ENCODE assay signal across 9 mouse cellular contexts in the genomic region with DNA sequence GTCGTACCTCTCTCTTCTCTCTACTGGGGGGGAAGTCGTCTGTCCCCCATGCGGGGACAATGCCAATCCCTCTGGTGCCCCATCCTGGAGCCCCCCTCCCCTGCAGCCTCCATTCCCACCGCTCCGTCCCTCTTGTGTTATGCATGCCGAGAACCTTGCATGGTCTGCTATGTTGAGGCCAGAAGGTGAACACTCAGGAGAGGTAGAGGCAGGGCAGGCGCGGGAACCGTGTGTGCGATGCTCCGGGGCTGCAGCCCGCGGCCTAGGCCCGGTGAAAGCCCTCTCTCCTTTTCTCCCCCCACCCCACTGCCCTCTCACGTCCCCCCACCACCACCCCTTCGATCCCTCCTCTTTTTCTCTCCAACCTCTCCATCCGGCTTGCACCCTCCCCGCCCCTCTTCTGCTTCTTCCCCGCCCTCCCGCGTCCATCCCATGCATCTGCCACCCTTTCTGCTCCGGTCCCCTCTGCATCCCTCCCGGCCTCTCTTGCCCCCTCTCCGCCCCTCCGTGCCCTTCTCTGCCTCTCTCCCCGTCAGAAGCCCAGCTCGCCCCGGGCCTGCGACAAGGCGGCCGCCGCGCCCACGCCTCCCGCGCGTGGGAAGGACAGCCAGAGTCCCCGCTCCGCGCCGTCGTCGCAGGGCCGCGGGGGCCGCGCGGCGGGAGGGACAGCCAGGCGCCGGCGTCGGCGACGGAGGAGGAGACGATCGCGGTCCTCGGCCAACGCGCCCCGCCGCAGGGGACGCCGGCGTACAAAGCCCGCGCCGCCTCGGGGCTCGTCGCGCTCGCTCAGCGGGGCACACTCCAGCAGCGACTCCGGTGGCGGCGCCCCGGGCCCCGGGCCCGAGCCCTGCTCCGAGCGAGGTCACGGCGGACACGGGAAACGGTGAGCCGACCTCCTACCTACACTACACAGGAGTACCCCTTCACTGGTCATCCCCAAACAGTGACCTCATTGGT. TPM values are rescaled to one million over a fixed set of nuclear protein-coding genes. Genes with fewer than 3 reads are reported as not detected.
DNase-seq lines count a peak whose midpoint lies in the region; ATAC-seq and TF ChIP-seq lines count a peak whose summit lies in the region.
"Had no signal": no experiment of that assay in that cellular context is flagged by ENCODE, and none has a peak within 500 bp of the region (broad histone marks: within the 10 kb centered on the region; RNA-seq: fewer than 3 reads in every experiment).

No protein-coding gene starts in this region.

- intact Hi-C loops in heart, postnatal 25 days (cut with DNase I): no loop called here

- WGBS in heart, embryonic 12.5 days: 2% methylated on average over 70 of the region's 89 CpGs
- WGBS in embryonic facial prominence, embryonic 12.5 days: under 1% methylated on average over 86 of the region's 89 CpGs
- 1% methylated on average over 82 of the region's 89 CpGs for WGBS in intestine, embryonic 14.5 days
- WGBS in midbrain, embryonic 16.5 days: 1% methylated on average over 82 of the region's 89 CpGs

- H3K4me2 ChIP-seq in heart, embryonic 12.5 days: peak overlapping the region; percentile 89
- peak overlapping the region; percentile 92 for H3K4me2 ChIP-seq in embryonic facial prominence, embryonic 12.5 days (replicated peaks)
- peak overlapping the region; percentile 88 for H3K4me2 ChIP-seq in intestine, embryonic 14.5 days (ENCODE audit: low read length)
- peak overlapping the region; percentile 71 for H3K4me2 ChIP-seq in midbrain, embryonic 16.5 days (ENCODE audit: low read length)

- H3K36me3 ChIP-seq in heart, embryonic 12.5 days: no peaks in the 10 kb centered on the region
- no peaks in the 10 kb centered on the region for H3K36me3 ChIP-seq in E14TG2a.4 (ENCODE audit: insufficient read depth, low read length)
- no peaks in the 10 kb centered on the region for H3K36me3 ChIP-seq in embryonic facial prominence, embryonic 12.5 days
- no peaks in the 10 kb centered on the region for H3K36me3 ChIP-seq in intestine, embryonic 14.5 days (ENCODE audit: control insufficient read depth, insufficient read depth, low read length)
- peaks cover 6% of the 10 kb centered on the region; the same call in 1 of the 2 replicates for H3K36me3 ChIP-seq in midbrain, embryonic 16.5 days (ENCODE audit: control insufficient read depth, insufficient read depth, low read length)

- peaks cover 91% of the 10 kb centered on the region for H3K27me3 ChIP-seq in heart, embryonic 12.5 days (replicated peaks)
- peaks cover 86% of the 10 kb centered on the region for H3K27me3 ChIP-seq in E14TG2a.4 (ENCODE audit: insufficient read depth, low read length)
- H3K27me3 ChIP-seq in embryonic facial prominence, embryonic 12.5 days: peaks cover 77% of the 10 kb centered on the region
- H3K27me3 ChIP-seq in intestine, embryonic 14.5 days (replicated peaks; ENCODE audit: control insufficient read depth, insufficient read depth, low read length): peaks cover 75% of the 10 kb centered on the region
- no peaks in the 10 kb centered on the region for H3K27me3 ChIP-seq in midbrain, embryonic 16.5 days (ENCODE audit: control insufficient read depth, insufficient read depth, low read depth, low read length)

- DNase-seq in heart, postnatal 25 days (ENCODE audit: low spot score): no peak
- DNase-seq in intestine, embryonic 14.5 days (ENCODE audit: low spot score): no peak
- DNase-seq in urinary bladder, postnatal 10 days (ENCODE audit: low spot score): no peak
- no peak for DNase-seq in gastrocnemius, postnatal 4 days (ENCODE audit: low spot score in 2 of 2)

- peaks cover 20% of the 10 kb centered on the region for H3K4me1 ChIP-seq in heart, embryonic 12.5 days (replicated peaks)
- H3K4me1 ChIP-seq in E14TG2a.4 (replicated peaks; ENCODE audit: low read depth, low read length): peaks cover 24% of the 10 kb centered on the region
- peaks cover 15% of the 10 kb centered on the region for H3K4me1 ChIP-seq in embryonic facial prominence, embryonic 12.5 days
- H3K4me1 ChIP-seq in intestine, embryonic 14.5 days (replicated peaks; ENCODE audit: control insufficient read depth, insufficient read depth, low read length): 0 out of 2 replicates have a peak, but pooled peaks cover 8% of the 10 kb centered on the region
- peaks cover 10% of the 10 kb centered on the region; the same call in 1 of the 2 replicates for H3K4me1 ChIP-seq in midbrain, embryonic 16.5 days (ENCODE audit: control insufficient read depth, insufficient read depth, low read length)

- peak; percentile 58 for ATAC-seq in heart, embryonic 12.5 days (ENCODE audit: insufficient number of reproducible peaks, low FRiP score)
- no peak for ATAC-seq in embryonic facial prominence, embryonic 12.5 days (ENCODE audit: insufficient number of reproducible peaks, insufficient read depth, low FRiP score, low TSS enrichment)
- ATAC-seq in intestine, embryonic 14.5 days (replicated peaks; ENCODE audit: low FRiP score, low TSS enrichment, low read depth): 0 out of 2 replicates have a peak, but pooled peaks have one; percentile 37
- ATAC-seq in midbrain, embryonic 16.5 days: peak; percentile 39
- ATAC-seq: Patski had no signal

- peak overlapping the region; percentile 55 for H3K4me3 ChIP-seq in heart, embryonic 12.5 days
- H3K4me3 ChIP-seq in E14TG2a.4 (replicated peaks; ENCODE audit: low read length): peak overlapping the region; percentile 73
- peak overlapping the region; percentile 49 for H3K4me3 ChIP-seq in embryonic facial prominence, embryonic 12.5 days
- peak overlapping the region; percentile 44 for H3K4me3 ChIP-seq in intestine, embryonic 14.5 days (ENCODE audit: low read depth, low read length)
- H3K4me3 ChIP-seq in midbrain, embryonic 16.5 days (ENCODE audit: low read depth, low read length): peak overlapping the region; percentile 42

- H3K9me3 ChIP-seq in heart, embryonic 12.5 days (replicated peaks): no peaks in the 10 kb centered on the region
- peaks cover 10% of the 10 kb centered on the region for H3K9me3 ChIP-seq in E14TG2a.4 (ENCODE audit: low read length)
- no peaks in the 10 kb centered on the region for H3K9me3 ChIP-seq in embryonic facial prominence, embryonic 12.5 days
- H3K9me3 ChIP-seq in intestine, embryonic 14.5 days (ENCODE audit: control insufficient read depth, low read length): no peaks in the 10 kb centered on the region
- no peaks in the 10 kb centered on the region for H3K9me3 ChIP-seq in midbrain, embryonic 16.5 days (replicated peaks; ENCODE audit: control insufficient read depth, low read length, poor library complexity, severe bottlenecking)

- H3K9ac ChIP-seq in heart, embryonic 12.5 days: peak overlapping the region; percentile 69
- H3K9ac ChIP-seq in embryonic facial prominence, embryonic 12.5 days: peak overlapping the region; percentile 53
- peak overlapping the region; percentile 40 for H3K9ac ChIP-seq in intestine, embryonic 14.5 days (ENCODE audit: low read length)
- H3K9ac ChIP-seq in midbrain, embryonic 16.5 days (ENCODE audit: low read depth, low read length): peak overlapping the region; percentile 75

- H3K27ac ChIP-seq in heart, embryonic 12.5 days (ENCODE audit: poor library complexity, severe bottlenecking): no peak overlapping the region
- H3K27ac ChIP-seq in embryonic facial prominence, embryonic 12.5 days: no peak overlapping the region
- no peak overlapping the region for H3K27ac ChIP-seq in intestine, embryonic 14.5 days (ENCODE audit: low read depth)
- H3K27ac ChIP-seq in midbrain, embryonic 16.5 days (ENCODE audit: low read length): peak overlapping the region; percentile 66

- TF ChIP-seq CTCF in E14TG2a.4 (conservative IDR thresholded peaks at IDR 0.05; ENCODE audit: low read length): no peak

RNA-seq across cellular contexts. Expression of a gene that starts 19.8 kb away (rescaled TPM):
- polyA plus RNA-seq in heart, embryonic 12.5 days (2016; fragmentation: Nextera tagmentation; extraction: Ambion mirVana): 916 and 1,021 TPM in 2 replicates
- total RNA-seq in heart, postnatal 25 days (2021): 100 to 1,000 TPM; 385 to 513 TPM
- polyA plus RNA-seq in embryonic facial prominence, embryonic 12.5 days (2016; fragmentation: Nextera tagmentation; extraction: Ambion mirVana): 67.9 and 74.8 TPM in 2 replicates
- 79.9 and 81.7 TPM in 2 replicates for polyA plus RNA-seq in intestine, embryonic 14.5 days (2014; fragmentation: Nextera tagmentation; extraction: Ambion mirVana)
- 9.6 and 10.1 TPM in 2 replicates for polyA plus RNA-seq in midbrain, embryonic 16.5 days (2015; fragmentation: Nextera tagmentation; extraction: Ambion mirVana)
- total RNA-seq in gastrocnemius, postnatal 4 days (2021): 100 to 1,000 TPM; 499 to 513 TPM

Comparison
In these comparisons a context has a peak if more than half of its experiments do, and no peak if none do; other contexts are left out.
1. RNA of a gene that starts 19.8 kb away (polyA plus RNA-seq): 916 to 1,021 TPM in heart, embryonic 12.5 days; 79.9 to 81.7 TPM in intestine, embryonic 14.5 days, 67.9 to 74.8 TPM in embryonic facial prominence, embryonic 12.5 days and 9.6 to 10.1 TPM in midbrain, embryonic 16.5 days; every median in the first group is over 10 times any median in the second.
2. Peak in every context shown above with its lines, with median percentiles within 50 percentile points of each other: H3K4me2 ChIP-seq, H3K4me3 ChIP-seq and H3K9ac ChIP-seq.